Mouse (Mus musculus) lung, postnatal 25 days (tissue): ENCODE data around the gene Methig1.
"Not testable (repeated sequence)": the region's sequence is repeated elsewhere in the genome, so short reads cannot be mapped to it uniquely, and the experiment has no call there.

Experiments
- DNase-seq: peaks from one replicate; pipeline ENCODE4 v3.0.0; 2022; ENCODE audit warnings: low spot score

Gene Methig1

GRCm38 (mm10) chr15:100337847-100338246, 15.1 kb upstream of the Methig1 start:
- DNase-seq, result peak; percentile 79

GRCm38 (mm10) chr15:100341314-100341980, 11.5 kb upstream of the Methig1 start:
- peak; percentile 69 for DNase-seq

- no peak for DNase-seq
Observed at GRCm38 (mm10) chr15:100345484-100345883, 7.5 kb upstream of the Methig1 start.

- no peak for DNase-seq
Observed at GRCm38 (mm10) chr15:100346761-100347160, 6.2 kb upstream of the Methig1 start.

GRCm38 (mm10) chr15:100349496-100349895, 3.5 kb upstream of the Methig1 start:
- no peak for DNase-seq

GRCm38 (mm10) chr15:100351501-100352060, 1.4 kb upstream of the Methig1 start:
- DNase-seq, result no peak

- DNase-seq, result not testable (repeated sequence)
Observed at GRCm38 (mm10) chr15:100353399-100353798, 450 bp downstream of the Methig1 start.

GRCm38 (mm10) chr15:100355876-100356275, 2.9 kb downstream of the Methig1 start:
- DNase-seq, result no peak

GRCm38 (mm10) chr15:100364242-100364641, 11.3 kb downstream of the Methig1 start, which contains the start of gene Higd1c:
Higd1c (plus strand) TSS chr15:100364542.
- DNase-seq, result no peak

- DNase-seq, result not testable (repeated sequence)
Observed at GRCm38 (mm10) chr15:100365967-100366366, 13.0 kb downstream of the Methig1 start.

- no peak for DNase-seq
Observed at GRCm38 (mm10) chr15:100367119-100367518, 14.2 kb downstream of the Methig1 start.

GRCm38 (mm10) chr15:100375066-100375465, 22.1 kb downstream of the Methig1 start:
- peak; percentile 74 for DNase-seq

- not testable (repeated sequence) for DNase-seq
Observed at GRCm38 (mm10) chr15:100377847-100378505, 25.0 kb downstream of the Methig1 start.

- DNase-seq, result no peak
Observed at GRCm38 (mm10) chr15:100379658-100380057, 26.7 kb downstream of the Methig1 start.

GRCm38 (mm10) chr15:100380104-100380503, 27.2 kb downstream of the Methig1 start:
- no peak for DNase-seq

- DNase-seq, result no peak
Observed at GRCm38 (mm10) chr15:100385705-100386104, 32.8 kb downstream of the Methig1 start.

GRCm38 (mm10) chr15:100387544-100388223, 34.7 kb downstream of the Methig1 start:
- peak; percentile 44 for DNase-seq

- DNase-seq, result no peak
Observed at GRCm38 (mm10) chr15:100388224-100388835, 35.4 kb downstream of the Methig1 start.

GRCm38 (mm10) chr15:100388886-100389285, 35.9 kb downstream of the Methig1 start:
- no peak for DNase-seq

GRCm38 (mm10) chr15:100391066-100391465, 38.1 kb downstream of the Methig1 start:
- no peak for DNase-seq

GRCm38 (mm10) chr15:100391599-100391998, 38.6 kb downstream of the Methig1 start:
- DNase-seq, result no peak

GRCm38 (mm10) chr15:100393016-100393415, 40.1 kb downstream of the Methig1 start:
- DNase-seq, result no peak
